Mouse (Mus musculus) ES-E14 (cell line): Measurements from ENCODE around the gene Olfr12. TPM values are rescaled to one million over a fixed set of nuclear protein-coding genes. Genes with fewer than 3 reads are reported as not detected.

Source experiments
- DNase-seq: peaks from one replicate; pipeline ENCODE4 v3.0.0-alpha.2; 2013; ENCODE audit warnings: low read depth, low spot score
- H3K27ac ChIP-seq: 2 replicates; pipeline ENCODE4 v1.5.1; 2012; ENCODE audit warnings: low read depth, mild to moderate bottlenecking, low read length, moderate library complexity, mixed read lengths; ENCODE audit not compliant: poor library complexity, insufficient read depth, severe bottlenecking
- H3K36me3 ChIP-seq: 2 replicates; pipeline ENCODE4 v1.6.1; 2012; ENCODE audit warnings: mild to moderate bottlenecking, low read length, moderate library complexity, mixed read lengths; ENCODE audit not compliant: control insufficient read depth, poor library complexity, insufficient read depth, severe bottlenecking
- H3K4me1 ChIP-seq, 2 experiments: fragments of 150-350 bp in 1 of 2; sonication (generic) in 1 of 2; 2 replicates each; pipeline ENCODE4 v1.6.1; 2012; ENCODE audit warnings: low read length in 2 of 2, mild to moderate bottlenecking in 1 of 2, mixed read lengths in 1 of 2; ENCODE audit not compliant: control insufficient read depth in 2 of 2, insufficient read depth in 2 of 2, poor library complexity in 1 of 2
- H3K4me3 ChIP-seq, 2 experiments: fragments of 150-350 bp in 1 of 2; sonication (generic) in 1 of 2; 2 replicates each; pipeline ENCODE4 v1.5.1; 2012; ENCODE audit warnings: low read length in 2 of 2, low read depth in 1 of 2, mild to moderate bottlenecking in 1 of 2, mixed read lengths in 1 of 2; ENCODE audit not compliant: insufficient read depth in 1 of 2, poor library complexity in 1 of 2, severe bottlenecking in 1 of 2
- H3K9ac ChIP-seq: 2 replicates; pipeline ENCODE4 v1.6.1; 2012; ENCODE audit warnings: low read depth, mild to moderate bottlenecking, low read length, mixed read lengths; ENCODE audit not compliant: poor library complexity, insufficient read depth, severe bottlenecking
- H3K9me3 ChIP-seq: fragments of 150-350 bp; sonication (generic); 2 replicates; pipeline ENCODE4 v1.6.1; 2012; ENCODE audit warnings: low read depth, mild to moderate bottlenecking, low read length; ENCODE audit not compliant: control insufficient read depth, insufficient read depth
- CHD2 ChIP-seq: IDR thresholded peaks from 2 replicates; pipeline ENCODE4 v1.6.1; 2014; ENCODE audit warnings: mild to moderate bottlenecking, low read depth, low read length, inconsistent platforms
- HCFC1 ChIP-seq: IDR thresholded peaks from 2 replicates; pipeline ENCODE4 v1.6.1; 2012; ENCODE audit warnings: low read length, inconsistent platforms, borderline replicate concordance; ENCODE audit not compliant: insufficient read depth
- MAFK ChIP-seq: IDR thresholded peaks from 2 replicates; pipeline ENCODE4 v1.6.1; 2014; ENCODE audit warnings: mild to moderate bottlenecking, low read depth, low read length, inconsistent platforms; ENCODE audit not compliant: insufficient read depth
- ZC3H11A ChIP-seq: IDR thresholded peaks from 2 replicates; pipeline ENCODE4 v1.6.1; 2012; ENCODE audit warnings: low read depth, mild to moderate bottlenecking, inconsistent platforms, low read length, borderline replicate concordance
- ZNF384 ChIP-seq: IDR thresholded peaks from 2 replicates; pipeline ENCODE4 v1.6.1; 2012; ENCODE audit warnings: low read depth, low read length, inconsistent platforms
- in situ Hi-C, 2 experiments: fragments of 600-800 bp; cut with MboI; formaldehyde crosslinking; loops; one replicate each; pipeline ENCODE4 v1.15.1; 2025; ENCODE audit warnings: low sequenced_read_pairs in 2 of 2, inconsistent platforms in 1 of 2; ENCODE audit not compliant: unreplicated experiment in 2 of 2
- total RNA-seq: library from RNA; depleted of rRNA; stranded (reverse); fragments of 300-350 nt; gene quantifications from 2 replicates; pipeline ENCODE4 v1.2.3, GENCODE M21; 2012

The Olfr12 gene
- total RNA-seq, 1 experiment: 0.22 TPM

DNA sequence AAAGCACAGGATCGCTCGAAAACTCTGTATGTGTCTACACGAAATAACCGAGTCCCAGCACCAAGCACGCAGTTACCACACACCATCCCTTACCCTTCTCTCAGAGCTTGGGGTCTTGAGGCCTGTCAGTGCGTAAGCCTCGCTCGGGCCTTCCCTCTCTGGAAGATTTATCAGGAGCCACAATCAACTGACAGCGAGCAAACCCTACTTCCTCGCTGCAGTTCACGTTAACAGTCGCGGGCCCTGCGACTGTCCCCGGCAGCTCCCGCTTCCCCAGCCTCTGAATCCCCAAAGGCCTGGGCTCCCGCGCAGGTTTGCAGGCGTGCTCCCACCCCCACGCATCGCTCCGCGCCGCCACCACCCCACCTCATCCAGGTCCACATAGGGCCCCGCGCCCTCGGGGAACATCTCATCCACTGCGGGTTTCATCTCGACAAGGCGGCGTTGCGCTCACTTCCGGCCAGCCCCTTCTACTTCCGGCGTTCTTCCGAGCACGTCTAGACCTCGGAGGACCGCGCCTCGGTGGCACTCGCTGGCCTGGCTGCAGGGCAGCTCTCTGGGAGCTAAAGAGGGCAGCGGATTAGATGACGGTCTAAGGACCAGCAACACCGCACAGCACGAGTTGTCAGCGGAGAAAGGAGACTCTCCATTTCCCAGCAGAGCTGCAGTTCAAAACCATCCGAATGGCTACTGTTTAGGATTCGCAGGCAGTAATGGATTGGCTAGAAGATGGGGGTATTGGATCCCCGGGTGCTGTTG is 24.1 kb downstream of the Olfr12 start, which contains the start of gene Cops9:
Gene Cops9 (minus strand): TSS at position 472 of the 759 bp plus-strand sequence.
- no peak within 1 kb of the TSS for H3K27ac ChIP-seq

DNA sequence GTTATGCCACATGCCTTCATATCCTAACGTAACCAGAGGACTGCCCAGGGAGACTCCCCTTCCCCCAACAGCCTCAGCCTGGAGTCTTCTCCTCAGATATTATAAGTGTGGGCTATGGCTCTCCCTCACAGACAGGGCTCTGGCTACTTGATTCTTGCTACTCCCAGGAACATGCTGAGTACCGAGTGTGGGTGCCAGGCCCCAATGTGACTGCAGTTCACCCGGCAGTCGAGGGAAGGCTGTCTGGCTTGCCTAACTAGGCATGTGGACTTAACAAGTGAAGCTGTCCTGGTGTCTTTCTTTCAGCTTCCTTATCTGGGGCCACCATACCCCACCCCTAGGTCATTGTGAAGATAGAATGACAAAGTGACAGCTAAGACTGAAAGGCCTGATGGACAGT is 26.1 kb downstream of the Olfr12 start:
- in situ Hi-C loops: no loop called here
- H3K4me3 ChIP-seq: no peak overlapping the region
- no peak for DNase-seq
- peaks cover 3 to 4% of the 10 kb centered on the region in 2 experiments; a peak in 1 of 4 replicates for H3K4me1 ChIP-seq
- H3K27ac ChIP-seq: no peak overlapping the region
- TF ChIP-seq CHD2: no peak
- TF ChIP-seq HCFC1: no peak
- no peak for TF ChIP-seq MAFK
- no peak for TF ChIP-seq ZNF384
- no peak for TF ChIP-seq ZC3H11A
- H3K9me3 ChIP-seq: no peaks in the 10 kb centered on the region
- H3K9ac ChIP-seq: no peak overlapping the region
- no peaks in the 10 kb centered on the region; the same call in 1 of the 2 replicates for H3K36me3 ChIP-seq

More for the DNA sequence above, 24.1 kb downstream of the Olfr12 start, which contains the start of gene Cops9:
- 0 out of 4 replicates have a peak, but pooled peaks cover 0 to 3% of the 10 kb centered on the region in 2 experiments for H3K4me1 ChIP-seq
- no peaks in the 10 kb centered on the region for H3K9me3 ChIP-seq
- H3K9ac ChIP-seq: peak within 1 kb of the TSS; percentile 93
- in situ Hi-C loops: no loop called here
- H3K36me3 ChIP-seq: peaks cover 7% of the 10 kb centered on the region
- TF ChIP-seq HCFC1 (peak; percentile 74; the same call in 1 of the 2 replicates), MAFK (no peak)
- DNase-seq: peak; percentile 57
- peak within 1 kb of the TSS; percentile 93 to 98 for H3K4me3 ChIP-seq

DNA sequence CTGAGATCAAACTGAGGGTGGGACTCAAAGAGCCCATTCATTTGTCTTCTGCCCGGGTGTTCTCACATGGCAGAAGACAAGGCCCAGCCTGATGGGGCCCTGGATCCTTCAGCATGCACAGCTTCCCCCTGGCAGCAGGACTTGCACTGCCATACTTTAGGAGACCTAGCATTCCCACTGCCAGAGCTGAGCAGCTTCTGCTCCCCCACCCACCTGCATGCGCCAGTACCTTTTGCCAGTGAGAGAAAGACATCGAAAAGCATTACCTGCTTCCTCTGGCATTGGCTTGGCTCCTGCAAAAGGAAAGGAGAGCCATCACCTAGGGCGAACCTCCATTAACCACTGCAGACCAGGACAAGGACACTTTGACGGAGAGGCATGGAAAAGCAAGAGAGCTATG is 27.3 kb downstream of the Olfr12 start:
- H3K9ac ChIP-seq: no peak overlapping the region
- in situ Hi-C loops: no loop called here
- H3K9me3 ChIP-seq: no peaks in the 10 kb centered on the region
- no peak overlapping the region for H3K4me3 ChIP-seq
- no peak for DNase-seq
- no peak overlapping the region for H3K27ac ChIP-seq
- no peaks in the 10 kb centered on the region for H3K36me3 ChIP-seq
- H3K4me1 ChIP-seq: peaks cover 3 to 4% of the 10 kb centered on the region in 2 experiments; a peak in 1 of 4 replicates
- TF ChIP-seq MAFK: no peak
- no peak for TF ChIP-seq ZC3H11A
- TF ChIP-seq ZNF384: no peak
- no peak for TF ChIP-seq HCFC1
- no peak for TF ChIP-seq CHD2

DNA sequence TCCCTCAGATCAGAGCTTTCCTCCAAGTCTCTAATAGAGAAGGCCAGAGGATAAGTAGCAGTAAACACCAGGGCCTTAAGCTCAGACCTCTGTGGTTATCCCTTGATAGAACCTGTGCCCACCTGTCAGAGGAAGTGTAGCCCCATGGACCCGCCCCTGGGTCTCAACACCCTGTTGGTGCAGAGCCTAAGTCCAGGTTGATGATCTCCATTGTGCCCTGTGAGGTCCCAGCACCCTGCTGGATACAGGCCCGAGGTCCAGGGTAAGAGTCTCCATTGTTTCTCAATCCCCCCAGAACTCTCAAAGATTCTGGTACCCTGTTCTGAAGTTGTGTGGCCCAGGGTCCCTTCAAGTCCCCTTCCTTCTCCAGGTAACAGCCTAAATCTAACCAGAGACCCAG is 28.5 kb downstream of the Olfr12 start:
- TF ChIP-seq HCFC1 (no peak), MAFK (no peak), ZC3H11A (no peak), CHD2 (no peak), ZNF384 (no peak)
- DNase-seq: no peak
- no peaks in the 10 kb centered on the region for H3K9me3 ChIP-seq
- H3K4me3 ChIP-seq: no peak overlapping the region
- no peak overlapping the region for H3K9ac ChIP-seq
- H3K36me3 ChIP-seq: no peaks in the 10 kb centered on the region
- in situ Hi-C loops: no loop called here
- H3K4me1 ChIP-seq: peaks cover 3 to 4% of the 10 kb centered on the region in 2 experiments; a peak in 1 of 4 replicates
- H3K27ac ChIP-seq: no peak overlapping the region

DNA sequence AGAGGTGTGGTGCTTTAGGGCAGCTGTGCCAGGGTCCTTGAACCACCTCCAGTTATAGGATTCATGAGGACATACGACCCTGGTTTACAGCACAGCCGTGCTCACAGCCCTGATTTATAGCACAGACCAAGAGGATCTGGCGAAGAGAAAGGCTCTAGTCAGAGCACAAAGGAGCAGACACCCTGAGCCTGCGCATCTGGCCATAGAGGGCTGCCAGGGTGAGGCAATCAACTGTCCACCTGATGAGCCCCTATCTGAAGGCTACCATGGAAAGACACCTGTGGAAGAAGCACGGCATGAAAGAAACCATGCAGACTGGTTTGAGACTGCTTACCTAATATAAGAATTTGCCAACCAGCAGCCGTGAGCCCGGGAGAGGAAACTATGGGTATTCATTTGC is 29.0 kb downstream of the Olfr12 start:
- H3K9ac ChIP-seq: no peak overlapping the region
- no peaks in the 10 kb centered on the region for H3K9me3 ChIP-seq

More for the DNA sequence above, 29.0 kb downstream of the Olfr12 start:
- Histone ChIP-seq H3K4me3 (no peak overlapping the region), H3K36me3 (no peaks in the 10 kb centered on the region), H3K4me1 (peaks cover 3 to 4% of the 10 kb centered on the region in 2 experiments; a peak in 1 of 4 replicates), H3K27ac (no peak overlapping the region)
- in situ Hi-C loops: no loop called here
- DNase-seq: no peak
- TF ChIP-seq CHD2: no peak
- no peak for TF ChIP-seq MAFK
- TF ChIP-seq HCFC1: no peak
- no peak for TF ChIP-seq ZC3H11A
- TF ChIP-seq ZNF384: no peak
